Mouse (Mus musculus): ENCODE measurements at regions not wholly inside any gene's neighbourhood (a gene's known extent, or its start where the extent isn't known, plus 50 kb on each side); places are given as distances from the start of the nearest gene placed in this dataset.

DNA sequence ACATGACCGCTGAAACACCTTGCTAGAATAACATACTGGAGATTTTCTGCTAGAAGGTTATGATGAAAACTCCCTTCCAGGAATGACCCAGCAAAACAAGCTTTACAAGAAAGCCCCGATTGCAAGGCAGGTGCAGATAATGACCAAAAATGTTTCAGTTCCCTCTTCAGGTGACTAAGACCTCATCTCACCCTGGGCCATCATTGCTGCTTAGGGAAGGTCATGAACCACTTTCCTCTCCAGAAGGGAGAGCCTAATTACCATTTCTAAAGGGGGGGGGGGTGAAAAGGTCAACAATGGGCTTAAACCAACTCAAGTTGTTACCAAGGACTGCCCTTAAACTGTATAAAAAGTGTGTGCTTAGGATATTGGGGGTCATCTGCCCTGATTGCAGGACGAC is 59.8 kb upstream of the Speer4c start:
- TF ChIP-seq CTCF (IDR thresholded peaks at IDR 0.05; ENCODE audit: low read depth, low read length) = no peak
- TF ChIP-seq POLR2A (IDR thresholded peaks at IDR 0.05; ENCODE audit: extremely low read depth, insufficient read depth, low read length) = no peak

All from liver, adult 2 months (tissue).